Mouse (Mus musculus) effector memory CD4-positive, alpha-beta T cell, adult 5 months (primary cell): Measurements from ENCODE around the gene Clic3. TPM values are rescaled to one million over a fixed set of nuclear protein-coding genes. Genes with fewer than 3 reads are reported as not detected.

ENCODE experiments used
- polyA plus RNA-seq: library from polyadenylated mRNA; unstranded; fragments of 100-300 nt; shearing (Covaris generic); gene quantifications from one replicate; pipeline ENCODE4 v1.2.1, GENCODE M21; 2017

Gene Clic3
- polyA plus RNA-seq, result 3.2 TPM

DNA sequence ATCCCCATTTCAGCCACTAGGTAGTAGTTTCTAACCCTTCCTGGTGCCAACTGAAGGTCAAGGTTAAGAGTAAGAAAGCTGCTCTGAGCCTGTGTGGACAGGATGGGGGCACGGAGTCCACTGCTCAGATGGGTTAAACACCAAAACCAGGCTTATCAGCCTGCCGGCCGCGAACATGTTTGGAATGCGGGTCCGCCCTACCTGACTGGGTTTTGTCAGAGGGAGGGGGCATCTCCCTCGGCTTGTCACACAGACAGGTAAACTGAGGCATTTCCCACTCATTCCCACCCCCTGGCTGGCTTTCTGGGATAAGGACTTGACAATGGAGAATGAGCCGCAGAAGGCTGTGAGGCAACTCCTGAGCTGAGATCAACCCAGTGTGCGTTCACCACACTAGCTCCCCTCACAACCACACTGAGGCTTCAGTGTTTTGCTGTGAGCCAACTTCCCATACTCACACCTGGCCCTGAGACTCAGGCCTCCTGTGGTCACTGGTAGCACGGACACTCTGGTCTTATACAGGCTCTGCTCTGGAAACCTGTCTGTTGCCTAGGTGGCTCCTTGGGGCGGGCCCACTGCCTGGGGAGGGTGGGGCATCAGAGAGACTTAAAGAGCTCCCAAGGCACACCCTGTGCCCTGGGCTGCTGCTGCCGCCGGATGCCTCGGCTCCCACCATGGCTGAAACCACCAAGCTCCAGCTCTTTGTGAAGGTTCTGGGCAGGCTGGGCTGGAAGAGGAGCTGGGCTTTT, at the start of gene Clic3:
Gene Clic3 (plus strand): TSS at position 634 of the 749 bp plus-strand sequence.

DNA sequence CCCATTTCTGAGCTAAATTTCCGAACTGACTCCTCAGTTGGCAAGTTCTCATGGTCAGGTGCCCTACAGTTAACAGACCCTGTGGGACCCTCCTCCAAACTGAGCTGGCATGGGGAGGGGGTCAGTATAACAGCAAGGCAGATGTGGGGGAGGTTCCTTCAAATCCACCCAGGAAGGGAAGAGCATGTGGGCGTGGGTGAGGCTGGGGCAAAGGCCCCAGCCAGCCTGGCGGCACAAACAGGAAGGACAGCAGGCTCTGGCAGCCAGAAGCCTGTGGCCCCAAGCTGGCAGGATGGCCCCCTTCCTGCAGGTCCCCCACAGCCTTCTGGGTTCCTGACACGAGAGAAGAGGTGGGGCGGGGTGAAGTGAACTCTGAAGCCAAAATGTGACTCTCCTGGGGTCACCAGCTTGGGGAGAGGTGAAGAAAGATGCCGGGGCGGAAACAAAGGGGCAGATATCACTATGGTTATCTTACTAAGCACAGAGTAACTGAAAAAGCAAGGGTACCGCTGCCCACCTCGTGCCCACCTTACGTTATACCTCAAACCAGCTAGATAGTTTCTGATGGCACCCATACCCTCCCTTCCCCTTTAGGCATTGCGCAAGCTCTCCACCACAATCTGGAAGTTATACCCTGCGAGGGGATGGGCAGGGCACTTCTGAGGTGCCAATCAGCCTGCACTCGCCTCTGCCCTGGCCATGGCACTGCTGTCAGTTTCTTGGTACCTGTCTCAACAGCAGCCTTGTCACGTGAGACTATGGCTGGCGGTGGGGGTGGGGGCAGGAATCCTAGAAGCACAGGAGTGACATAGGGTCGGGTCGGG, 33.8 kb upstream of the Clic3 start, which contains the start of gene Fut7:
Gene Fut7 (plus strand): TSS at position 681 of the 824 bp plus-strand sequence.

DNA sequence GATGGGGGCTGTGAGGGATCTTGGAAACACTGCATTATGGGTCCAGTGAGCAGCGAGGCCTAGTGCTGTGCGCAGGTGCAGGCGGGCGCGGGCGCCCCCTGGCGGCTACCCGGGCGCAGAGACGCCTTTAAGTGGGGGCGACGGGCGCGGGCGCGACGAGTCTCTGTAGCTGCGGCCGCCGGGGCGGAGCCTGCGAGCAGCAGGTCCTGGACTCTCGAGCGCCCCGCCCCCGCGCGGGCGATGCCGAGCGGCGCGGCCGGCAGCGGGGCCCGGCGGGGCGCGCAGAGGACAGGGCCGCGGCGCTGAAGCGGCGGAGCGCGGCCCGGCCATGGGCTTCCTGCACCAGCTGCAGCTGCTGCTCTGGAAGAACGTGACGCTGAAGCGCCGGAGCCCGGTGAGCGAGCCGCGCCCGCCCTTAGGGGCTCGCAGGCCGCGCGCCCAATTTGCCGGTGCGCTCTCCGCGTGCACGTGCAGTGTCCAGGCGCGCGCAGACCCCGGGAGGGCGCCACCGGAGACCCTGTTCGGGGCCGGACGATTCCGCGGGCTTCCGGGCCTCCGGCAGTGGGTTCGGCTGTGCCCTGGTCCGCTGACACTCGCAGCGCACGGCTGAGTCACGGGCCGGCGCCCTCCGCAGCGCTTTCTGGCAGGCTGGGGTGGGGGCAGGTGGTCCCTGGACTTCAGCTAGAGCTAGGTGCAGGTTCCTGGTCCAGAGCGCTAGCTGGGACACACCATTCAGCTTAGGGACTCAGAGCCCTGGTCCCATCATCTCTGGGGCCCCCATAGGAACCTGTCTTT, 28.0 kb upstream of the Clic3 start, which contains the start of gene Abca2:
Gene Abca2 (plus strand): TSS at position 262 of the 795 bp plus-strand sequence.

DNA sequence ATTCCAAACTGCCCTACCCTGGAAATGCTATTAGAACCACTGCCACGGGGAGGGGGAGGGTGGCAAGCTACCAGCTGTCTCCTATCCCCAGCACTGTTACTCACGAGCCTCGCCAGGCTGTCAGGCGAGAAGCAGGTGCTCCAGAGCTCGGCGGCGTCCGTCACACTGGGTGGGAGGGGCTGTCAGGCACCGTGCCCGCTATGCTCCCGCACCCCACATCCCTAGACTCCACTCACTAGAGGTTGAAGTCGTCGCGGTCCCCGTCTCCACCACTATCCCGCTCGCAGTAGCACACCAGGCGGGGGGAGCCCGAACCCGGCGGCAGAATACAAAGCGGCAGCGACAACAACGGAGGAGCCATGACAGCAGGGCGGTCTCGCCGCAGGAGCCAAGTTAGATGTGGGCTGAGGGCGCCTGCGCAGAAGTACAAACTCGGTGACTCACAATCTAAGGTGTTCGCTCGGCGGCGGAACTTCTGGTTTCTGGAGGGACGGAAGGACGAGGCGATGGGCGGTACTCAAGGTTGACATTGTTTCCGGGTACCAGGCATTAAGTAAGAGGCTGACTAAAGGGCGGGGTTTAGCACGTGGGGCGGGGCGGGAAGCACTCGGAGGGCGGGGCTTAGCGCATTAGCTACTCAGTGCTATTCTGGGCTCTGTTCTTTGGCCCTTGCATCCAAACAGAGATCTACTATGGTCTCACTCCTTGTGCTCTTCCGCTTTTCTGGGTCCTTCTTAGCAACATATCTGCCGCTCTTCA, 4.1 kb downstream of the Clic3 start, which contains the start of gene Paxx:
Gene Paxx (minus strand): TSS at position 544 of the 759 bp plus-strand sequence.

DNA sequence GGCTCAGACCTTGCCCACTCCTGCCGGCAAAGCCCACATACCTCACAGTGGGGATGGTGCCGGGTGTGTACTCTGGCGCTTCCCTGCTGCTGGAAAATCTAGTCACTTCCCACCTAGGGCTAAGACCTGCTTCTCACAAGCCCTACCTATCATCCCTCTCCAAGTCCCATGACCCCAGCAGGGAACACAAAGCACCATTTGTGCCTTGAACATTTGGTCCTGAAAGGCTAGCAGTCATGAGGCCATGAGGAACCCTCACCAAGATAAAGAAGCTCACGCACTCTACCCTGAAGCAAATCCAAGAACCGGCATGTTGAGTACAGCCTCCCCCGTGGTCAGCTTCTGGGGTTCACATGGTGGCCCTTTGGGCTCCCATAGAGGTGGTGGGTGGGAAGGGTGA, 13.3 kb downstream of the Clic3 start, which contains the start of gene Ptgds:
Gene Ptgds (minus strand): TSS at position 78 of the 400 bp plus-strand sequence.

DNA sequence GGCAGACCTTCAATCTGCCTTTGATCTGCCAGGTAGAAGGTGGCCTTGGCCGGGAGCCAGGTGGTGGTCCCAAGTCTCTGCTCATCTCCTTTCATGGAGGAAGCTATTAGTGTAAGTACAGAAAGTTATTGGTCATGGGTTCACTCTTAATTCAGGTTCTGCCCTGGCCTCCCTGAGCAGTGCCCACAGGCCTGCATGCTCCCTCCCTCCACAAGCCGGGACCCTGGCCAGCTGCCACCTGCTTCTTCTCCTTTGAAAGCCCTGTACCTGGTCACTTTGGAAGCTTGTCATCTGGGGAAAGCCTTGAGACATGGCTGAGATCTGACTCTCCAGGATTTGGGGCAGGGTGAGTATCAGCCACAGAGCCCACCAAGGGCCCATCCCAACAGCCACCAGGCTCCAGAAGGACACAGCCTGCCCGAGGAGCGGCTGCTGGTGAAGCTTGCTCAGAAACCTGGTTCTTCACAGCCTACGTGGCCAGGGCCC, 36.9 kb downstream of the Clic3 start, which contains the start of gene Lcn12:
Gene Lcn12 (minus strand): TSS at position 436 of the 486 bp plus-strand sequence.

DNA sequence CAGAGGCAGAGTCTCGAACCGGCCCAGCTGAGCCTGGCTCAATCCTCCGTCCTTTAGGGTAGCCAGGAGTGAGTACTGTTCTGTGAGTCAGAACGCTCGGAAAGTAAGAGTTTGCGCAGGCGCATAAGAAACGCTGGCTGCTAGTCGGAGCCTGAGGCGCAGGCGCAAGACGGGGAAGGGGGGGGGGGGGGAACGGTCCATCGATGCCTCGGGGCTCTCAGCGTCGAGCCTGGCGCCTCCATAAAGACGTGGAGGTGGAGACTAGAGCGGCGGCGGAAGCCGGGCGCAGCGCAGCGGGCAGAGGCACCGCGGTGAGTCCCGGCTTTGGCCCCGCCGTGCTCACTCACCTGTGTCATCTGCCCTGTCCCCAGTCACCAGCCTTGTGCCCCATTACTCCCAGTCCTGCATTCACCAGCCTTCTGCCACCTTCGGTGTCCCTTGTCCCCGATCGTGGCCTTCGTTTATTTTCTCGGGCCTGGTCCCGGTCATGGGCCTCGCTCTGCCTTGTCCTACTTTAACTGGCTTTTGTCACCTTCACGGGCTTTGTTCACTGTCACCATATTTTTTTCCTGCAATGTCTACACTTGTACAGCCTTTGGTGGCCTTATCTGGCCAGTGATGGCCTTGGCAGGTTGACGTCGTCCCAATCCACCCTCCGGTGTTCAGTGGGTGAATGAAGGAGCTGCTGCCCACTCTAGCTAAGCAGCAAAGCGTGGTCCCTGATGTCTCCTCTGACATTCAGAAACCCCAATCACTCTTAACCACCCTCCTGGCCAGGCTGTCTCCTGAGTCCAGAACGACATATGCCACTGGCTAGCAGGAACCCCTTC, 44.2 kb downstream of the Clic3 start, which contains the start of gene Fbxw5:
Gene Fbxw5 (plus strand): TSS at position 175 of the 830 bp plus-strand sequence.

DNA sequence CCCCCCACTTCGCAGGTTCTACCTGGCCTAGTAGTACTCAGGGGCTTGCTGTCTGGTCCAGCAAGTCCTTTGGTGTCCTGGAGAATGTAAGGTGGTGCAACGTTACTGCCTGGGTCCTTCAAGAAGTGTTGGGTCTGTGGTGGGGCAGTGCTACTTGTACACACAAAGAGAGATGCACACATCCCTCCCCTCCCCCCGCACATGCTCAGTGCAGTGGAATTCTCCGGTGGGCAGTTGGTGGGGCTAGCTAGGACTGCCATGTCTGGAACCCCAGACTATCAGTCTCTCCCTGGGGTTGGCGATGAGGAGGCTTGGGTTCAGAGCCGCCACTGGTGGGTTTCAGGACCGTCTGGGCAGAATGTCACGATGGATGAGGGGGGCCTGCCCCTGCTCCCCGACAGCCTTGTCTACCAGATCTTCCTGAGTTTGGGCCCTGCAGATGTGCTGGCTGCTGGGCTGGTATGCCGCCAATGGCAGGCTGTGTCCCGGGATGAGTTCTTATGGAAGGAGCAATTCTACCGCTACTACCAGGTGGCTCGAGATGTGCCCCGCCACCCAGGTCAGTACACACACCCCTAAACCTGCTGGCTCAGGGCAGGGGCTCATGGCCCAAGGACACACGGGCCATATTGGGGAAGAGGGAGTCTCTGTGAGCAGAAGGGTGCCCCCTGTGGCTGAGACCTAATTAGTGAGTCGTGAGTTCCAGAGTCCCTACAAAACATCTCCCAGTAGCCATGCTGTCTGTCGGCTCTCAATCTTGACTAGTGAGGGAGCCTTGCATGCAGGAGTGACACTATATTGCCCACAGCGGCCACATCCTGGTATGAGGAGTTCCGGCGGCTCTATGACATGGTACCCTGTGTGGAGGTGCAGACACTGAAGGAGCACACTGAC, 45.2 kb downstream of the Clic3 start, which contains the start of gene C8g:
Gene C8g (minus strand): TSS at position 127 of the 894 bp plus-strand sequence.

Other genes starting within 250 kb of the Clic3 start
- 82.5 TPM for gene Nelfb, start 245.3 kb upstream of the Clic3 start, polyA plus RNA-seq
- not detected for gene Stpg3, start 242.2 kb upstream of the Clic3 start, polyA plus RNA-seq
- gene Fam166a, start 238.1 kb upstream of the Clic3 start, polyA plus RNA-seq, result not detected
- gene Tubb4b, start 232.1 kb upstream of the Clic3 start, polyA plus RNA-seq, result 117 TPM
- not detected for gene Slc34a3, start 222.5 kb upstream of the Clic3 start, polyA plus RNA-seq
- not detected for gene Rnf224, start 220.1 kb upstream of the Clic3 start, polyA plus RNA-seq
- gene Rnf208, start 214.6 kb upstream of the Clic3 start, polyA plus RNA-seq, result 0.77 TPM
- gene Cysrt1, start 214.4 kb upstream of the Clic3 start, polyA plus RNA-seq, result not detected
- 4.9 TPM for gene AL732309.1, start 210.0 kb upstream of the Clic3 start, polyA plus RNA-seq
- gene Tmem203, start 201.4 kb upstream of the Clic3 start, polyA plus RNA-seq, result 19.3 TPM
- gene Tprn, start 194.2 kb upstream of the Clic3 start, polyA plus RNA-seq, result 23.1 TPM
- 57.7 TPM for gene Ssna1, start 184.4 kb upstream of the Clic3 start, polyA plus RNA-seq
- 75.1 TPM for gene Anapc2, start 184.4 kb upstream of the Clic3 start, polyA plus RNA-seq
- gene Tmem210, start 168.7 kb upstream of the Clic3 start, polyA plus RNA-seq, result not detected
- gene Lrrc26, start 166.9 kb upstream of the Clic3 start, polyA plus RNA-seq, result not detected
- gene Grin1, start 137.7 kb upstream of the Clic3 start, polyA plus RNA-seq, result not detected
- gene Man1b1, start 124.5 kb upstream of the Clic3 start, polyA plus RNA-seq, result 49.9 TPM
- gene Dpp7, start 100.5 kb upstream of the Clic3 start, polyA plus RNA-seq, result 20.8 TPM
- 27.9 TPM for gene Uap1l1, start 91.2 kb upstream of the Clic3 start, polyA plus RNA-seq
- gene Sapcd2, start 84.5 kb upstream of the Clic3 start, polyA plus RNA-seq, result 0.80 TPM
- gene Entpd2, start 61.0 kb upstream of the Clic3 start, polyA plus RNA-seq, result not detected
- gene Npdc1, start 57.5 kb upstream of the Clic3 start, polyA plus RNA-seq, result 4.5 TPM
- 1.6 TPM for gene Fut7, start 33.6 kb upstream of the Clic3 start, polyA plus RNA-seq
- gene Abca2, start 28.1 kb upstream of the Clic3 start, polyA plus RNA-seq, result 58.8 TPM
- 57.3 TPM for gene Paxx, start 4.3 kb downstream of the Clic3 start, polyA plus RNA-seq
- gene Ptgds, start 13.2 kb downstream of the Clic3 start, polyA plus RNA-seq, result not detected
- gene Lcn12, start 37.1 kb downstream of the Clic3 start, polyA plus RNA-seq, result not detected
- 67.4 TPM for gene Fbxw5, start 43.9 kb downstream of the Clic3 start, polyA plus RNA-seq
- 5.9 TPM for gene C8g, start 44.9 kb downstream of the Clic3 start, polyA plus RNA-seq
- gene Traf2, start 90.1 kb downstream of the Clic3 start, polyA plus RNA-seq, result 65.0 TPM
- gene Edf1, start 101.0 kb downstream of the Clic3 start, polyA plus RNA-seq, result 209 TPM
- gene Mamdc4, start 118.0 kb downstream of the Clic3 start, polyA plus RNA-seq, result 2.0 TPM
- 48.3 TPM for gene Phpt1, start 118.4 kb downstream of the Clic3 start, polyA plus RNA-seq
- not detected for gene Ajm1, start 124.9 kb downstream of the Clic3 start, polyA plus RNA-seq
- 41.4 TPM for gene Rabl6, start 151.7 kb downstream of the Clic3 start, polyA plus RNA-seq
- not detected for gene Ccdc183, start 160.8 kb downstream of the Clic3 start, polyA plus RNA-seq
- 3.4 TPM for gene Tmem141, start 165.2 kb downstream of the Clic3 start, polyA plus RNA-seq
- not detected for gene Fcna, start 171.2 kb downstream of the Clic3 start, polyA plus RNA-seq
- gene Lcn8, start 196.3 kb downstream of the Clic3 start, polyA plus RNA-seq, result not detected
- not detected for gene Lcn5, start 201.1 kb downstream of the Clic3 start, polyA plus RNA-seq
- gene Lcn6, start 219.9 kb downstream of the Clic3 start, polyA plus RNA-seq, result not detected
- not detected for gene Lcn10, start 225.9 kb downstream of the Clic3 start, polyA plus RNA-seq
- not detected for gene Obp2a, start 243.2 kb downstream of the Clic3 start, polyA plus RNA-seq
- gene Bmyc, start 249.9 kb downstream of the Clic3 start, polyA plus RNA-seq, result 21.5 TPM